Mouse (Mus musculus) retina, adult 2 months (tissue): Measurements from ENCODE around the gene Ankef1.

ENCODE experiments used
- DNase-seq: peaks from one replicate; pipeline ENCODE4 v3.0.0-alpha.2; 2012; ENCODE audit warnings: low read depth, low spot score

Ankef1 gene

GRCm38 (mm10) chr2:136501651-136502050 lies at the start of gene Ankef1:
Ankef1 (plus strand) TSS chr2:136501910.
- no peak for DNase-seq

DNA sequence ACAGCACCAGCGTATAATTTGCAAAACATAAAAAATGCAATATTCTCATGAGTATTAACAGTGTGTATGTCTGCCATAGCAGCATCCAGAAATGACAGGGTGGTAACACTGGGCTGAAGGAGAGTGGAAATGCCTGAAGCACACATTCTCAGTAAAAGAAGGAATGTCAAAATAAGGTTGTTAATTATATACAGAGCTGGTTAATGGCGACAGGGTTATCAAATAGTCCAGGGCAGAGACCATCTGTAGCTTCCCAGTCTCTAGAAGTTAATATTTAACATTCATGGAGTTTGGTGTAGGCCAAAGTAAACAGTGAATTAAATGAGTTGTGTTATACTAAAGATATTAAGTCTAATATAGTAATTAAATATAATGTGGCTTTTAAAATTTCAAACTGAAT lies 45.2 kb upstream of the Ankef1 start:
- DNase-seq, result no peak

DNA sequence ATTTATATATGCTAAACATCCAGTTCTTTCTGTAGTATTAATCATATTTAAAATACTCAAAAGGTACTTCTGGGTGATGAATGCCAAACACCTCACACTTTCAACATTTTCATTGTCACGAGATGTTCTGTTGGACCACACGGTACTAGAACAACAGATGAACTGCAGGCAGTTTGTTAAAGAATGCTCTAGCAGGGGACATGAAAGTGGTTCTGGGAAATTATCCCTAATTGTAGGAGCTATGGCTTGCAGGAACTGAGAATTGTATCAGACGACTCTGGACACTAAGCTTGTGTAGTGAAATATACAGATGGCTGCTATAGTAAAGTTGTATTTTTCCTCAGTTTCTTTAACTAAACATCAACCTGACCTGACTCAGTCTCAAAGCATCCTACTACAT lies 44.8 kb upstream of the Ankef1 start:
- DNase-seq, result no peak

GRCm38 (mm10) chr2:136477656-136478055 lies 24.1 kb upstream of the Ankef1 start:
- DNase-seq, result no peak

- DNase-seq, result no peak
Observed at GRCm38 (mm10) chr2:136482269-136482668, 19.4 kb upstream of the Ankef1 start.

- DNase-seq, result no peak
Observed at GRCm38 (mm10) chr2:136483058-136483457, 18.7 kb upstream of the Ankef1 start.

GRCm38 (mm10) chr2:136484955-136485354 lies 16.8 kb upstream of the Ankef1 start:
- no peak for DNase-seq

- no peak for DNase-seq
Observed at GRCm38 (mm10) chr2:136485401-136485800, 16.3 kb upstream of the Ankef1 start.

- peak; percentile 69 for DNase-seq
Observed at GRCm38 (mm10) chr2:136485815-136486619, 15.7 kb upstream of the Ankef1 start.

DNA sequence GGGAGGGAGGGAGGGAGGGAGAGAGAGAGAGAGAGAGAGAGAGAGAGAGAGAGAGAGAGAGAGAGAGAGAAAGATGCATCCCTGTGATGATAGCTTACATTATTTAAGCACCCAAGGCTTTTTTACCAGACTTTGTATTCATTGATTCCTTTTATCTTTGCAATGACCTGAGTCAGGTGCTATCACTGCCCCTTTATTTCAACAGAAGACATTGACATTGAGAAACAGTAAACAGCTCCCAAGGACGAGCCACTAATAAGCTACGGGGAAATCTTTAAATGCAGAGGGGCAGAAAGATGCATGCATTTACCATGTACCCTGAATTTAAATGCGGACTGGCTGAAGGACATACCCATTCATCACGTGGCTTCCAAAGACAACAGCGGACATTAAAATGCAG lies 14.7 kb upstream of the Ankef1 start:
- no peak for DNase-seq

- no peak for DNase-seq
Observed at GRCm38 (mm10) chr2:136511073-136511472, 9.4 kb downstream of the Ankef1 start.

- no peak for DNase-seq
Observed at GRCm38 (mm10) chr2:136511756-136512155, 10.0 kb downstream of the Ankef1 start.

DNA sequence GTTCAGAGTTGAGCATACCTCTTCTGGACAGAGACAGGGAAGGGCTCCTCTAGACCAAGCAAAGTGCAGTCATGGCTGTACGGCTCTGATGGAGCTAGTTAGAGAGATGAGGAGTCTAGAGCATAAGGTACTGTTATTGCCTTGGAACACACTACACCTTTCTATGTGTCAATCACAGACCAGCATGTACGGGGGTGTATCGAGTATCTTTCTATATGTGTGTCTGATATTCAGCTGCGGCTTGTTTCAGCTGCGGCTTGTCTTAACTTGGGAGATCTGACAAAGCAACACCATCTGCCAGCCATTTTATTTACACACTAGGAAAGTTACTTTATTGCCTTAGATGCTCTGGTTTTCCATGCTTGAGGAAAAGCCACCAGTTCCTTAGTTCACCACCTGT lies 11.1 kb downstream of the Ankef1 start:
- DNase-seq, result no peak

DNA sequence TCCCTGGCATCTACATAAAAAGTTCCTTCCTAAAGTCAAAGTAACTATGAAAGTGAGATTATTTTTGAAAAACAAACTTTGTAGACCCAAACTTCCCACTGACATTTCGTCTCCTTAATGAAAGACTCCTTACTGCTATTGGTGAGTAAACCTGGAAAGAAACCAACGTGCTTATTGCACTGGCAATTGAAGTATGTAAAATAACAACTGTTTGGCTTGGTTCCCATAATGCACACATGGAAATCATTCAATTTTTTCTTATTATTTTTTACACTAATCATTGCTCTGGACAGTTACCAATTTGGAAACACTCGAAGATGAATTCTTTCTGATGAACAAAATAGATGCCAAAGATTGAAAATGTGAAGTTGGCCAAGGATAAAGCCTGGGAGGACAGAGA lies 12.1 kb downstream of the Ankef1 start:
- no peak for DNase-seq

GRCm38 (mm10) chr2:136515501-136515900 lies 13.8 kb downstream of the Ankef1 start:
- DNase-seq, result no peak

GRCm38 (mm10) chr2:136528937-136529336 lies 27.2 kb downstream of the Ankef1 start:
- no peak for DNase-seq

DNA sequence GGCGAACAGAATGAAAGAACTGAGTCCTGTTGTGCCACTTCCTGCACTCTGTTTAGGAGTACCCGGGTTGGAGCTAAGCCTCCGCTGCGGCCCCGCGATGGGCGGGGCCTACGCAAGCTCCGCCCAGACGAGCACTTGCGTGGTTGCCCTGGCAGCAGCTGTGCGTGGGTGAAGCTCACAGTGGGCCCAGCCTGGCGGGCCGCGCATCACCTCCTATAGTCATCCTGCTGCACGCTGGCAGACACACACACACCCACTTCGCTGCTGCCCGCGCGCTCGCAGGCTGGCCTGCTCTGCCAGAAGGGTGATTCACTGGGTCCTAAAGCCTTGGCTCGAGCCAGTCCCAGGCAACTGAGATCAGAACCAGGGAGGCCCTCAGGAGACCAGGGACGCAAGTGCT lies 30.3 kb downstream of the Ankef1 start:
- DNase-seq, result peak; percentile 74

DNA sequence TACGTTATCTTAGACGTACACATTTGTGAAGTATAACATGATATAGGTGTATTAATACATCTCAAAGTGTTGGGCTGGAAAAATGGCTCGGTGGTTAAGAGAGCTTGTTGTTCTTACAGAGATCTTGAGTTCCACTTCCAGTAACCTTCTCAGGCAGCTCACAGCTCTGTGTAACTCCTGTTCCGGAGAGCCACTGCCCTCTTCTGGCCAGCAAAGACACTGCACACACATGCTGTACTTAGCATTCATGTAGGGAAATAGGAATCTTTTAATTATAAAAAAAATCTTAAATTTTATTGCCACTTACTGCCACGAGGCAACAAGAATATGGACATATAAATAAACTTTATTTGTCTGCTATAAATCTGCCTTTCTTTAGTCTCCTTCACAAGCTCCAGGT lies 56.3 kb downstream of the Ankef1 start:
- no peak for DNase-seq

- DNase-seq, result no peak
Observed at GRCm38 (mm10) chr2:136562336-136562735, 60.6 kb downstream of the Ankef1 start.

- no peak for DNase-seq
Observed at GRCm38 (mm10) chr2:136570856-136571255, 69.1 kb downstream of the Ankef1 start.

DNA sequence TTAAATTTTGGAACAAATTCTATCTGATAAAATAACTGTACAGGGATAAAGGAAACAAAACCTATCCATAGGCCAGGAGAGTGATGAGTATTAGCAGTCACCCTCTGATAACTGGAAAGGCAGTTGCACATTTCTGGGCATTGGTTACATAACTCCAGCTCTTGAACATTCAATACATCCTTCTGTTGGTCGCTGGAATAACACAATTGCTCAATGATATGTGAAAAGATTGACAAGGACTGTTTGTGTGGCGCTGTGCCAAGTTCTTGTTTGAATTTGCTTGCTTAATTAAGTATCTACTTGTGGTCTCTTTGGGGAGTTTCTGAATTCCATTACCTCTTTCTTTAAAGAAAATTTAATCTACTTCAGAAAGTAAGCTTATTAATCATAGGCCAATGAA lies 81.1 kb downstream of the Ankef1 start:
- DNase-seq, result no peak

GRCm38 (mm10) chr2:136588811-136589210 lies 87.1 kb downstream of the Ankef1 start:
- DNase-seq, result no peak

GRCm38 (mm10) chr2:136596451-136596850 lies 94.7 kb downstream of the Ankef1 start:
- DNase-seq, result peak; percentile 42

DNA sequence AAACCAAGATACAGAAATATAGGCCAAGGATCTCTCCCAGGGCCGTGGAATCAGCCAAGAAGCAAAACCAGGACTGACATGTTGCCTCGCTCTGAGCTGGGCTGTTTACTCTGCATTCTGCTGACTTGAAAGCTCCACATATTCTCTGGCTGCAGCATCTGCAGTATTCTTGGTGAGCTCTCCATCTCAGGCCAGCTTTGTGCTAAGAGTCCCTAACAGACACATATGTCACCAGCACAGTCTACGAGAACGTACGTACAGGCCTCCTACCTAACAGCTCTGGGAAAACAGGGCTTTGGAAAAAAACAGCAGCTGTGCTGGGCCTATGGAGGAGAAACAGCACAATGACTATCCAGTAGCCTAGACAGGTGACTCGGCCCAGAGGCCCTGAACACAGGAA lies 97.0 kb downstream of the Ankef1 start:
- DNase-seq, result no peak
